Mouse (Mus musculus) effector memory CD4-positive, alpha-beta T cell, adult 5 months (primary cell): ENCODE results near the gene Mep1a. TPM values are rescaled to one million over a fixed set of nuclear protein-coding genes. Genes with fewer than 3 reads are reported as not detected.

Experiments
- polyA plus RNA-seq: library from polyadenylated mRNA; unstranded; fragments of 100-300 nt; shearing (Covaris generic); gene quantifications from one replicate; pipeline ENCODE4 v1.2.1, GENCODE M21; 2017

Mep1a gene
- not detected for polyA plus RNA-seq

DNA sequence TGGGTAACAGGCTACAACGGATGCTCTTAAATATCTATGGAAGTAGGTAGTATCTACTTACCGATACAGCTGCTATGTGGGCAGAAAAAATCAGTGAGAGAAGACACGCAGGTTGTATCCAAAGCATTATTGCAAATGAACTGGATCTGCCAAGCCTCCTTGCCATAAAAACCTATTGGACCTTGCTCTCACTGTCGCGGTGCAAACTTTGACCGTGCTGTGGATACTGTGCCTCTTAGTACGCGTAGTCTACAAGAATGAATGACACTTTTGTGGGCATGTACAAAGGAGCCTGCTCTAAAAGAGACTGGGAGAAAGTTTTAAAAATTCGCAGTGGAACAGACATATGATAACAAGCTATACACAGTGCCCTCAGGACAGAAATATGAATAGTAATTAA is at the start of gene Mep1a:
Mep1a (minus strand) TSS at position 221 of the 400 bp plus-strand sequence.

DNA sequence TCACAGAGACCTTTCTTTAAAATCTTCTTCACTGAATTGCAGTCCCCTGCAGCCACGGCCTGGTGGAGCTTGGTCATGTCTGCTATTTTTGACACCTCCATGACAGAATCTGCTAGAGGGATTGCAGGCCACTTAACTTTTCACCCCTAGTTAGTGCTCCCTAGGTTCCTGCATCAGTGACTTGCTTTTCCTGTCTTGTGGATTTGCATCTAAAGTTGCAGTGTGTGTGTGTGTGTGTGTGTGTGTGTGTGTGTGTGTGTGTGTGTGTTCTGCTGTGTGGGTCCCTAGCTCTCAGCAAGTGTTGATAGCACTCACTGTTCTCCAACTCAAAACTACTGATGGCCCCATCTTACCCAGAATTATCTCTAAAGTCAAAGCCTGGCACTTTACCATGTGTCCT is 40.9 kb upstream of the Mep1a start, which contains the start of gene Ankrd66:
Ankrd66 (minus strand) TSS at position 101 of the 400 bp plus-strand sequence.

Other genes starting within 250 kb of the Mep1a start
- gene Adgrf1, start 232.5 kb downstream of the Mep1a start, polyA plus RNA-seq, result not detected
- not detected for gene Adgrf5, start 142.4 kb downstream of the Mep1a start, polyA plus RNA-seq
- gene Ankrd66, start 40.8 kb upstream of the Mep1a start, polyA plus RNA-seq, result not detected
- gene Pla2g7, start 65.3 kb upstream of the Mep1a start, polyA plus RNA-seq, result not detected
- gene Tdrd6, start 127.5 kb upstream of the Mep1a start, polyA plus RNA-seq, result not detected
- gene Slc25a27, start 164.4 kb upstream of the Mep1a start, polyA plus RNA-seq, result 10.3 TPM
- 1.6 TPM for gene Cyp39a1, start 164.6 kb upstream of the Mep1a start, polyA plus RNA-seq